ENCODE assay signal across 8 mouse cellular contexts in genomic region chr12:72760376-72761229, GRCm38 (mm10). TPM values are rescaled to one million over a fixed set of nuclear protein-coding genes. Genes with fewer than 3 reads are reported as not detected.
DNase-seq lines count a peak whose midpoint lies in the region; ATAC-seq and TF ChIP-seq lines count a peak whose summit lies in the region.

No protein-coding gene starts in this region.

- peaks cover 49% of the 10 kb centered on the region for H3K4me1 ChIP-seq in erythroblast, embryonic 14.5 days (ENCODE audit: control insufficient read depth)
- H3K4me1 ChIP-seq in heart, embryonic 12.5 days (replicated peaks), result peaks cover 34% of the 10 kb centered on the region
- peaks cover 10% of the 10 kb centered on the region for H3K4me1 ChIP-seq in kidney, postnatal 0 days (replicated peaks; ENCODE audit: insufficient read depth, low read length)
- peaks cover 23% of the 10 kb centered on the region for H3K4me1 ChIP-seq in liver, embryonic 11.5 days (replicated peaks; ENCODE audit: control insufficient read depth, insufficient read depth, low read length)
- peaks cover 12% of the 10 kb centered on the region; the same call in 1 of the 2 replicates for H3K4me1 ChIP-seq in stomach, embryonic 14.5 days (ENCODE audit: control insufficient read depth, insufficient read depth, low read length)

- H3K4me3 ChIP-seq in erythroblast, embryonic 14.5 days (replicated peaks), result peak overlapping the region; percentile 94
- H3K4me3 ChIP-seq in heart, embryonic 12.5 days, result peak overlapping the region; percentile 93
- peak overlapping the region; percentile 94 for H3K4me3 ChIP-seq in kidney, postnatal 0 days (replicated peaks; ENCODE audit: low read depth, low read length)
- H3K4me3 ChIP-seq in liver, embryonic 11.5 days (ENCODE audit: low read depth, low read length), result peak overlapping the region; percentile 85
- H3K4me3 ChIP-seq in stomach, embryonic 14.5 days (ENCODE audit: low read depth, low read length), result peak overlapping the region; percentile 75

- H3K4me2 ChIP-seq in heart, embryonic 12.5 days, result peak overlapping the region; percentile 76
- peak overlapping the region; percentile 88 for H3K4me2 ChIP-seq in kidney, postnatal 0 days (ENCODE audit: low read length)
- H3K4me2 ChIP-seq in liver, embryonic 11.5 days, result peak overlapping the region; percentile 79
- peak overlapping the region; percentile 38 for H3K4me2 ChIP-seq in stomach, embryonic 14.5 days (replicated peaks; ENCODE audit: low read depth, low read length)

- peak; percentile 65 for TF ChIP-seq POLR2A in brain, embryonic 14.5 days (IDR thresholded peaks at IDR 0.05; ENCODE audit: borderline replicate concordance, extremely low read depth, insufficient read depth, insufficient read length, poor library complexity, severe bottlenecking)

- peak; percentile 96 for ATAC-seq in heart, embryonic 12.5 days (ENCODE audit: insufficient number of reproducible peaks, low FRiP score)
- peak; percentile 95 for ATAC-seq in kidney, postnatal 0 days (replicated peaks; ENCODE audit: low FRiP score, low read depth)
- peak; percentile 89 for ATAC-seq in liver, embryonic 11.5 days (replicated peaks; ENCODE audit: low FRiP score)
- ATAC-seq in stomach, embryonic 14.5 days (ENCODE audit: insufficient number of reproducible peaks, insufficient read depth, low FRiP score, low read depth), result peak; percentile 96

- WGBS in heart, embryonic 12.5 days, result under 1% methylated on average over 70 of the region's 78 CpGs
- 0% methylated on average over 58 of the region's 78 CpGs for WGBS in kidney, postnatal 0 days
- WGBS in liver, embryonic 11.5 days, result under 1% methylated on average over 72 of the region's 78 CpGs
- 1% methylated on average over 78 of the region's 78 CpGs for WGBS in stomach, embryonic 14.5 days

- DNase-seq in CD4-positive, CD25-positive, alpha-beta regulatory T cell, adult 2 months (ENCODE audit: low read depth, low spot score), result peak; percentile 97
- DNase-seq in brain, embryonic 14.5 days (ENCODE audit: low read depth), result peak; percentile 98
- peak; percentile 97 for DNase-seq in kidney, postnatal 0 days (ENCODE audit: low spot score)
- DNase-seq in liver, embryonic 11.5 days (ENCODE audit: low spot score), result peak; percentile 97
- peak; percentile 95 for DNase-seq in naive thymus-derived CD4-positive, alpha-beta T cell, adult 2 months (ENCODE audit: low read depth)

- H3K9me3 ChIP-seq in erythroblast, embryonic 14.5 days (ENCODE audit: control insufficient read depth, low read length), result no peaks in the 10 kb centered on the region
- H3K9me3 ChIP-seq in heart, embryonic 12.5 days (replicated peaks), result no peaks in the 10 kb centered on the region
- H3K9me3 ChIP-seq in kidney, postnatal 0 days (replicated peaks; ENCODE audit: low read length), result no peaks in the 10 kb centered on the region
- no peaks in the 10 kb centered on the region for H3K9me3 ChIP-seq in liver, embryonic 11.5 days (ENCODE audit: control insufficient read depth, low read length)
- no peaks in the 10 kb centered on the region for H3K9me3 ChIP-seq in stomach, embryonic 14.5 days (ENCODE audit: control insufficient read depth, low read depth, low read length)

- peak overlapping the region; percentile 99 for H3K27ac ChIP-seq in heart, embryonic 12.5 days (ENCODE audit: poor library complexity, severe bottlenecking)
- peak overlapping the region; percentile 99 for H3K27ac ChIP-seq in kidney, postnatal 0 days
- H3K27ac ChIP-seq in liver, embryonic 11.5 days (ENCODE audit: low read depth, low read length), result peak overlapping the region; percentile 97
- H3K27ac ChIP-seq in stomach, embryonic 14.5 days (ENCODE audit: low read length), result peak overlapping the region; percentile 97

- no peak for TF ChIP-seq CTCF in brain, embryonic 14.5 days (IDR thresholded peaks at IDR 0.05; ENCODE audit: borderline replicate concordance, extremely low read depth, insufficient read depth, insufficient read length)
- no peak for TF ChIP-seq CTCF in kidney, postnatal 0 days (IDR thresholded peaks at IDR 0.05; ENCODE audit: low read depth)

- H3K36me3 ChIP-seq in erythroblast, embryonic 14.5 days (ENCODE audit: control insufficient read depth), result peaks cover 8% of the 10 kb centered on the region
- H3K36me3 ChIP-seq in heart, embryonic 12.5 days, result no peaks in the 10 kb centered on the region
- H3K36me3 ChIP-seq in kidney, postnatal 0 days (ENCODE audit: insufficient read depth, low read length), result no peaks in the 10 kb centered on the region
- H3K36me3 ChIP-seq in liver, embryonic 11.5 days (ENCODE audit: control insufficient read depth, insufficient read depth, low read length), result no peaks in the 10 kb centered on the region
- H3K36me3 ChIP-seq in stomach, embryonic 14.5 days (ENCODE audit: control insufficient read depth, insufficient read depth, low read length), result no peaks in the 10 kb centered on the region

- peak overlapping the region; percentile 99 for H3K9ac ChIP-seq in heart, embryonic 12.5 days
- peak overlapping the region; percentile 100 for H3K9ac ChIP-seq in kidney, postnatal 0 days (ENCODE audit: low read depth, low read length)
- peak overlapping the region; percentile 93 for H3K9ac ChIP-seq in liver, embryonic 11.5 days (ENCODE audit: low read depth, low read length)
- H3K9ac ChIP-seq in stomach, embryonic 14.5 days (replicated peaks; ENCODE audit: low read depth, low read length), result peak overlapping the region; percentile 97

- H3K27me3 ChIP-seq in erythroblast, embryonic 14.5 days (ENCODE audit: control insufficient read depth), result no peaks in the 10 kb centered on the region
- no peaks in the 10 kb centered on the region for H3K27me3 ChIP-seq in heart, embryonic 12.5 days (replicated peaks)
- no peaks in the 10 kb centered on the region for H3K27me3 ChIP-seq in kidney, postnatal 0 days (ENCODE audit: insufficient read depth, low read length)
- H3K27me3 ChIP-seq in liver, embryonic 11.5 days (replicated peaks; ENCODE audit: control insufficient read depth, insufficient read depth, low read length), result no peaks in the 10 kb centered on the region
- H3K27me3 ChIP-seq in stomach, embryonic 14.5 days (ENCODE audit: control insufficient read depth, insufficient read depth, low read length), result no peaks in the 10 kb centered on the region

RNA-seq across cellular contexts. Expression of gene Ppm1a, which starts 3.3 kb away (rescaled TPM):
- 113 and 137 TPM in 2 replicates for polyA plus RNA-seq in brain, embryonic 14.5 days (2012; rRNA removed)
- 2.5 and 2.6 TPM in 2 replicates for polyA plus RNA-seq in erythroblast, embryonic 14.5 days (2012)
- polyA plus RNA-seq in heart, embryonic 12.5 days (2016; fragmentation: Nextera tagmentation; extraction: Ambion mirVana), result 65.0 and 65.4 TPM in 2 replicates
- polyA plus RNA-seq in kidney, postnatal 0 days (2015; fragmentation: Nextera tagmentation; extraction: Ambion mirVana), result 52.6 and 53.5 TPM in 2 replicates
- polyA plus RNA-seq in liver, embryonic 11.5 days (2014; fragmentation: Nextera tagmentation; extraction: Ambion mirVana), result 46.4 and 48.8 TPM in 2 replicates
- 52.4 and 61.3 TPM in 2 replicates for polyA plus RNA-seq in stomach, embryonic 14.5 days (2014; fragmentation: Nextera tagmentation; extraction: Ambion mirVana)

Comparison
In these comparisons a context has a peak if more than half of its experiments do, and no peak if none do; other contexts are left out.
1. Peak in every context shown above with its lines: DNase-seq, ATAC-seq, H3K4me3 ChIP-seq and H3K27ac ChIP-seq.
2. H3K4me2 ChIP-seq: peak in every context shown above with its lines; median percentile 88 in kidney, postnatal 0 days; 79 in liver, embryonic 11.5 days; 76 in heart, embryonic 12.5 days; 38 in stomach, embryonic 14.5 days.
3. RNA of gene Ppm1a, which starts 3.3 kb away (polyA plus RNA-seq): 113 to 137 TPM in brain, embryonic 14.5 days, 65.0 to 65.4 TPM in heart, embryonic 12.5 days, 52.6 to 53.5 TPM in kidney, postnatal 0 days, 52.4 to 61.3 TPM in stomach, embryonic 14.5 days and 46.4 to 48.8 TPM in liver, embryonic 11.5 days; 2.5 to 2.6 TPM in erythroblast, embryonic 14.5 days; every median in the first group is over 10 times any median in the second.